Mouse (Mus musculus) intestine, embryonic 16.5 days (tissue): ENCODE measurements around the gene Mcm5. TPM values are rescaled to one million over a fixed set of nuclear protein-coding genes. Genes with fewer than 3 reads are reported as not detected.
A peak's percentile ranks its signal among the peaks of the same experiment; 100 is the strongest.

ENCODE experiments used
- ATAC-seq: fragments of 200-750 bp; cut with Nextera tagmentation; 2 replicates; pipeline ENCODE4 v1.8.0; 2017; ENCODE audit warnings: moderate TSS enrichment, moderate library complexity
- H3K27ac ChIP-seq: fragments of 300-500 bp; sonication (generic); 2 replicates; pipeline ENCODE4 v1.5.1; 2014; ENCODE audit warnings: mild to moderate bottlenecking, low read length
- H3K27me3 ChIP-seq: fragments of 300-500 bp; sonication (generic); replicated peaks from 2 replicates; pipeline ENCODE4 v1.6.1; 2014; ENCODE audit warnings: low read length, control low read depth, mixed read lengths; ENCODE audit not compliant: control insufficient read depth, insufficient read depth
- H3K36me3 ChIP-seq: fragments of 300-500 bp; sonication (generic); 2 replicates; pipeline ENCODE4 v1.6.1; 2014; ENCODE audit warnings: low read length, control low read depth; ENCODE audit not compliant: control insufficient read depth, insufficient read depth
- H3K4me1 ChIP-seq: fragments of 300-500 bp; sonication (generic); 2 replicates; pipeline ENCODE4 v1.6.1; 2014; ENCODE audit warnings: low read length, control low read depth, mixed read lengths; ENCODE audit not compliant: control insufficient read depth, insufficient read depth
- H3K4me2 ChIP-seq: fragments of 300-500 bp; sonication (generic); 2 replicates; pipeline ENCODE4 v1.6.1; 2014; ENCODE audit warnings: low read depth, low read length, control low read depth
- H3K4me3 ChIP-seq: fragments of 300-500 bp; sonication (generic); 2 replicates; pipeline ENCODE4 v1.5.1; 2014; ENCODE audit warnings: mild to moderate bottlenecking, low read length
- H3K9ac ChIP-seq: fragments of 300-500 bp; sonication (generic); 2 replicates; pipeline ENCODE4 v1.6.1; 2014; ENCODE audit warnings: low read depth, low read length
- H3K9me3 ChIP-seq: fragments of 300-500 bp; sonication (generic); 2 replicates; pipeline ENCODE4 v1.6.1; 2016; ENCODE audit warnings: low read length, control low read depth; ENCODE audit not compliant: control insufficient read depth
- WGBS: fragments of 180-500 bp; shearing (Covaris S2); extraction: QIAGEN DNeasy Blood & Tissue Kit; methylation state at CpG from one replicate; pipeline ENCODE4 v1.1.7; 2014; 5-methylcytosine and 5-hydroxymethylcytosine counted together
- polyA plus RNA-seq: library from polyadenylated mRNA; unstranded; fragments of >200 nt; fragmentation: Nextera tagmentation; extraction: Ambion mirVana; gene quantifications from 2 replicates; pipeline ENCODE4 v1.2.1, GENCODE M21; 2015

Gene Mcm5
- polyA plus RNA-seq, 1 experiment from 2014 or later: 120 TPM

GRCm38 (mm10) chr8:75127406-75127805 is 18.0 kb downstream of the Mcm5 start:
- Histone ChIP-seq H3K27me3 (no peaks in the 10 kb centered on the region), H3K9ac (no peak overlapping the region), H3K9me3 (no peaks in the 10 kb centered on the region), H3K4me1 (peaks cover 3% of the 10 kb centered on the region; the same call in 1 of the 2 replicates), H3K4me2 (no peak overlapping the region), H3K4me3 (no peak overlapping the region), H3K27ac (no peak overlapping the region; the same call in 1 of the 2 replicates), H3K36me3 (peaks cover 18% of the 10 kb centered on the region)
- peak; percentile 84 for ATAC-seq
- 47% methylated on average over 1 of the region's 1 CpGs for WGBS

GRCm38 (mm10) chr8:75132485-75132884 is 23.1 kb downstream of the Mcm5 start:
- Histone ChIP-seq H3K4me2 (no peak overlapping the region), H3K9me3 (no peaks in the 10 kb centered on the region), H3K27me3 (no peaks in the 10 kb centered on the region), H3K4me1 (peaks cover 4% of the 10 kb centered on the region; the same call in 1 of the 2 replicates), H3K27ac (no peak overlapping the region), H3K36me3 (0 out of 2 replicates have a peak, but pooled peaks cover under 1% of the 10 kb centered on the region), H3K9ac (no peak overlapping the region), H3K4me3 (no peak overlapping the region)
- 10% methylated on average over 3 of the region's 3 CpGs for WGBS
- no peak; the same call in 1 of the 2 replicates for ATAC-seq

- H3K4me2 ChIP-seq: no peak overlapping the region
- no peak for ATAC-seq
These were observed 24.0 kb downstream of the Mcm5 start for GRCm38 (mm10) chr8:75133399-75133798.

GRCm38 (mm10) chr8:75134603-75135391 is 25.4 kb downstream of the Mcm5 start:
- peak; percentile 37; the same call in 1 of the 2 replicates for ATAC-seq
- Histone ChIP-seq H3K4me3 (no peak overlapping the region), H3K36me3 (no peaks in the 10 kb centered on the region), H3K4me1 (peaks cover 4% of the 10 kb centered on the region; the same call in 1 of the 2 replicates), H3K9me3 (no peaks in the 10 kb centered on the region), H3K9ac (no peak overlapping the region), H3K4me2 (no peak overlapping the region), H3K27me3 (no peaks in the 10 kb centered on the region), H3K27ac (no peak overlapping the region)
- 36% methylated on average over 2 of the region's 2 CpGs for WGBS

More at GRCm38 (mm10) chr8:75133399-75133798, 24.0 kb downstream of the Mcm5 start:
- no peaks in the 10 kb centered on the region for H3K9me3 ChIP-seq
- H3K36me3 ChIP-seq: no peaks in the 10 kb centered on the region
- H3K27ac ChIP-seq: no peak overlapping the region
- H3K4me3 ChIP-seq: no peak overlapping the region
- peaks cover 4% of the 10 kb centered on the region; the same call in 1 of the 2 replicates for H3K4me1 ChIP-seq
- H3K9ac ChIP-seq: no peak overlapping the region
- H3K27me3 ChIP-seq: no peaks in the 10 kb centered on the region
- WGBS: 90% methylated on average over 2 of the region's 2 CpGs

- WGBS: 34% methylated on average over 1 of the region's 1 CpGs
- Histone ChIP-seq H3K9ac (no peak overlapping the region), H3K27me3 (no peaks in the 10 kb centered on the region), H3K36me3 (no peaks in the 10 kb centered on the region), H3K27ac (no peak overlapping the region), H3K4me1 (peaks cover 4% of the 10 kb centered on the region; the same call in 1 of the 2 replicates), H3K4me3 (no peak overlapping the region), H3K4me2 (no peak overlapping the region), H3K9me3 (no peaks in the 10 kb centered on the region)
- no peak for ATAC-seq
These were observed 26.4 kb downstream of the Mcm5 start for GRCm38 (mm10) chr8:75135756-75136155.

- Histone ChIP-seq H3K4me3 (no peak overlapping the region), H3K27ac (no peak overlapping the region), H3K9ac (no peak overlapping the region), H3K27me3 (no peaks in the 10 kb centered on the region), H3K36me3 (no peaks in the 10 kb centered on the region), H3K4me2 (no peak overlapping the region), H3K9me3 (no peaks in the 10 kb centered on the region), H3K4me1 (peaks cover 4% of the 10 kb centered on the region; the same call in 1 of the 2 replicates)
- WGBS: 63% methylated on average over 2 of the region's 2 CpGs
- ATAC-seq: no peak
These were observed 26.9 kb downstream of the Mcm5 start for GRCm38 (mm10) chr8:75136256-75136655.

- 79% methylated on average over 3 of the region's 3 CpGs for WGBS
- Histone ChIP-seq H3K36me3 (no peaks in the 10 kb centered on the region), H3K4me3 (no peak overlapping the region), H3K4me2 (no peak overlapping the region), H3K9ac (no peak overlapping the region), H3K27me3 (no peaks in the 10 kb centered on the region), H3K27ac (no peak overlapping the region), H3K9me3 (no peaks in the 10 kb centered on the region), H3K4me1 (peaks cover 4% of the 10 kb centered on the region; the same call in 1 of the 2 replicates)
- ATAC-seq: no peak
These were observed 28.2 kb downstream of the Mcm5 start for GRCm38 (mm10) chr8:75137536-75137935.

- 83% methylated on average over 5 of the region's 5 CpGs for WGBS
- Histone ChIP-seq H3K27ac (no peak overlapping the region), H3K4me3 (no peak overlapping the region), H3K9me3 (no peaks in the 10 kb centered on the region), H3K27me3 (no peaks in the 10 kb centered on the region), H3K9ac (no peak overlapping the region), H3K36me3 (no peaks in the 10 kb centered on the region), H3K4me1 (peaks cover 6% of the 10 kb centered on the region; the same call in 1 of the 2 replicates), H3K4me2 (no peak overlapping the region)
- ATAC-seq: no peak
These were observed 41.7 kb downstream of the Mcm5 start for GRCm38 (mm10) chr8:75150911-75151610.

GRCm38 (mm10) chr8:75151743-75152142 is 42.4 kb downstream of the Mcm5 start:
- Histone ChIP-seq H3K36me3 (no peaks in the 10 kb centered on the region), H3K9ac (no peak overlapping the region), H3K4me3 (no peak overlapping the region), H3K27me3 (no peaks in the 10 kb centered on the region), H3K27ac (no peak overlapping the region), H3K9me3 (no peaks in the 10 kb centered on the region), H3K4me1 (peaks cover 6% of the 10 kb centered on the region; the same call in 1 of the 2 replicates), H3K4me2 (no peak overlapping the region)
- ATAC-seq: no peak
- WGBS: 76% methylated on average over 4 of the region's 4 CpGs
